Mouse (Mus musculus) kidney, postnatal 0 days (tissue): ENCODE measurements around the gene Gabbr2. TPM values are rescaled to one million over a fixed set of nuclear protein-coding genes. Genes with fewer than 3 reads are reported as not detected.

ENCODE experiments used
- ATAC-seq: fragments of 200-750 bp; cut with Nextera tagmentation; replicated peaks from 2 replicates; pipeline ENCODE4 v1.8.0; 2017; ENCODE audit warnings: low read depth, moderate number of reproducible peaks, moderate TSS enrichment, moderate library complexity; ENCODE audit not compliant: low FRiP score
- DNase-seq: peaks from one replicate; pipeline ENCODE4 v3.0.0-alpha.2; 2016; ENCODE audit warnings: low spot score
- H3K27ac ChIP-seq: fragments of 300-500 bp; sonication (generic); 2 replicates; pipeline ENCODE4 v1.5.1; 2014; ENCODE audit warnings: mild to moderate bottlenecking
- H3K27me3 ChIP-seq: fragments of 300-500 bp; sonication (generic); 2 replicates; pipeline ENCODE4 v1.6.1; 2014; ENCODE audit warnings: low read length, mixed read lengths; ENCODE audit not compliant: insufficient read depth
- H3K36me3 ChIP-seq: fragments of 300-500 bp; sonication (generic); 2 replicates; pipeline ENCODE4 v1.6.1; 2014; ENCODE audit warnings: low read length, mixed read lengths; ENCODE audit not compliant: insufficient read depth
- H3K4me1 ChIP-seq: fragments of 300-500 bp; sonication (generic); replicated peaks from 2 replicates; pipeline ENCODE4 v1.6.1; 2014; ENCODE audit warnings: antibody characterized with exemption, low read length, mixed read lengths; ENCODE audit not compliant: insufficient read depth
- H3K4me2 ChIP-seq: fragments of 300-500 bp; sonication (generic); 2 replicates; pipeline ENCODE4 v1.6.1; 2014; ENCODE audit warnings: mild to moderate bottlenecking, low read length, moderate library complexity, mixed read lengths
- H3K4me3 ChIP-seq: fragments of 300-500 bp; sonication (generic); replicated peaks from 2 replicates; pipeline ENCODE4 v1.5.1; 2014; ENCODE audit warnings: low read depth, low read length
- H3K9ac ChIP-seq: fragments of 300-500 bp; sonication (generic); 2 replicates; pipeline ENCODE4 v1.6.1; 2014; ENCODE audit warnings: low read depth, low read length
- H3K9me3 ChIP-seq: fragments of 300-500 bp; sonication (generic); replicated peaks from 2 replicates; pipeline ENCODE4 v1.6.1; 2016; ENCODE audit warnings: low read length, inconsistent platforms, mixed read lengths
- CTCF ChIP-seq: IDR thresholded peaks from 2 replicates; pipeline ENCODE4 v1.5.1; 2016; ENCODE audit warnings: antibody characterized with exemption, low read depth, mild to moderate bottlenecking, moderate library complexity
- WGBS: fragments of 180-500 bp; shearing (Covaris S2); extraction: QIAGEN DNeasy Blood & Tissue Kit; methylation state at CpG from one replicate; pipeline ENCODE4 v1.1.7; 2014; 5-methylcytosine and 5-hydroxymethylcytosine counted together
- polyA plus RNA-seq: library from polyadenylated mRNA; unstranded; fragments of >200 nt; fragmentation: Nextera tagmentation; extraction: Ambion mirVana; gene quantifications from 2 replicates; pipeline ENCODE4 v1.2.1, GENCODE M21; 2015

Gabbr2 gene
- polyA plus RNA-seq, 1 experiment from 2014 or later = 0.22 TPM

DNA sequence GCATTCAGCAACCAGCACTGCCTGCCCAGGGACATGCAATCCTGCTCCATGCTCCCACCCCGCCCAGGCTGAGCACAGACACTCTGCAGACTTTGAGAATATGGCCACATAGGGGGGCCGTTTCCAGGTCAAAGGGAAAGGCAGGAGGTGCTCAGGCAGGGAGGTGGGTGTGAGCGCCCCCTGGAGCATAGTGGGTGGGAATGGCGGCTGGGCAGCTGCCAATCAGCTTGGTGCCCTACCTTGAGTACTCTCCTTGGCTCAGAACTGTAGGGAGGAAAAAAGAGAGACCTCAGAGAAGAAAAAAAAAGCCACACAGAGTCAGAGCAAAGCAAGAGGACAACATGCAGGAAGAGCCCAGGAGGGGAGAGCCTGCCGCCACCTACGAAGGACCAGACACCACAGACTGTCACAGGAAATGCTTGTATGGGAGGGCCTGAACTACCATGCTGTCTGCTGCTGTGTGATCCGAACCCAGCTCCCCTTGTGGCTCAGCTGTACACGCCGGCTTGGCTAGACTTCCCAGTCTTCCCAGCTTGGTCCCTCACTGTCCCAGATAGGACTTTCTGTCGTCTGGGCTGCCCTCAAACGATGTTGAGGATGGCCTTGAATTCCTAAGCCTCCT, 373.4 kb downstream of the Gabbr2 start:
- H3K27ac ChIP-seq = no peak overlapping the region
- TF ChIP-seq CTCF = peak; percentile 48; the same call in 1 of the 2 replicates
- H3K36me3 ChIP-seq = no peaks in the 10 kb centered on the region
- no peak for ATAC-seq
- H3K9ac ChIP-seq = no peak overlapping the region
- H3K27me3 ChIP-seq = no peaks in the 10 kb centered on the region
- H3K4me3 ChIP-seq = no peak overlapping the region
- no peak for DNase-seq
- H3K9me3 ChIP-seq = no peaks in the 10 kb centered on the region
- 64% methylated on average over 11 of the region's 11 CpGs for WGBS
- H3K4me1 ChIP-seq = no peaks in the 10 kb centered on the region
- H3K4me2 ChIP-seq = no peak overlapping the region

DNA sequence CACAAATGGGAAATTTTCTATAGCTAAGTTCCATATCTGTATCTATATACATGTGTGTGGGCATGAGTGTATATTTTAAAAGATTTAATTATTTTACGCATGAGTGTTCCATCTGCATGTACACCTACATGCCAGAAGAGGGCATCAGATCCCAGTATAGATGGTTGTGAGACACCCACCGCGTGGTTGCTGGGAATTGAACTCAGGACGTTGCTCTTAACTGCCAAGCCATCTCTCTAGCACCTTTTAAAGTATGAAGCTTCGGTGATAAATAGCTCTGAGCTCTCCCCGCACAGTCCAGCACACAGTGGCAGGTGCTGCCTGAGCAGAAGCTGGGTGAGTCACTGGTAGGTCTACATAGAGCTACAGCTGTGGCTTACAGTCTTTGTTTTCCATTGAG, 374.3 kb downstream of the Gabbr2 start:
- H3K36me3 ChIP-seq = no peaks in the 10 kb centered on the region
- H3K27me3 ChIP-seq = no peaks in the 10 kb centered on the region
- WGBS = 78% methylated on average over 6 of the region's 6 CpGs
- TF ChIP-seq CTCF = peak; percentile 69
- H3K4me1 ChIP-seq = no peaks in the 10 kb centered on the region
- H3K4me3 ChIP-seq = no peak overlapping the region
- no peak overlapping the region for H3K9ac ChIP-seq
- H3K9me3 ChIP-seq = no peaks in the 10 kb centered on the region
- no peak overlapping the region for H3K4me2 ChIP-seq
- DNase-seq = no peak
- 0 out of 2 replicates have a peak, but pooled peaks have one; percentile 12 for ATAC-seq
- H3K27ac ChIP-seq = no peak overlapping the region

DNA sequence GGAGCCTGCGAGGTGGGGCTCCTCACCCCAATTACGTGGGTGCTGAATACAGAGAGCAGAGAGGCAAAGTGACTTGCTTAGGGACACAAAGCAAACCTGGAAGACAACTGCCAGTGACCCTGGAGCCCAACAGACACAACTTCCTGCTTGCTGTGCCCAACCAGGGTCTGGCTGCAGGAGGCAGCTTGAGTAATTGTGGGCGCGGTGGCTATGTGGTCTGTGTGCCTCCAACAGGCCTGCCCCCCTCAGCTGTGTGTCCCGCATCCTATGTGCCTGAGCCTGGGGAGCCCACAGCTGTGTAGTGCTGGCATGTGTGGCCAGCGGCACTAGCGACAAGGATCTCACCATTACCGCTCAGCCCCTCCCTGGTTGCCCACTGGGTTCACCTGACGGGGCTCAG, 377.0 kb downstream of the Gabbr2 start:
- no peak overlapping the region for H3K4me3 ChIP-seq
- H3K27ac ChIP-seq = no peak overlapping the region
- no peaks in the 10 kb centered on the region for H3K36me3 ChIP-seq
- 76% methylated on average over 9 of the region's 9 CpGs for WGBS
- ATAC-seq (no peak), DNase-seq (no peak)
- no peak overlapping the region for H3K9ac ChIP-seq
- no peaks in the 10 kb centered on the region for H3K4me1 ChIP-seq
- TF ChIP-seq CTCF = no peak
- H3K4me2 ChIP-seq = no peak overlapping the region
- H3K9me3 ChIP-seq = no peaks in the 10 kb centered on the region
- no peaks in the 10 kb centered on the region for H3K27me3 ChIP-seq

DNA sequence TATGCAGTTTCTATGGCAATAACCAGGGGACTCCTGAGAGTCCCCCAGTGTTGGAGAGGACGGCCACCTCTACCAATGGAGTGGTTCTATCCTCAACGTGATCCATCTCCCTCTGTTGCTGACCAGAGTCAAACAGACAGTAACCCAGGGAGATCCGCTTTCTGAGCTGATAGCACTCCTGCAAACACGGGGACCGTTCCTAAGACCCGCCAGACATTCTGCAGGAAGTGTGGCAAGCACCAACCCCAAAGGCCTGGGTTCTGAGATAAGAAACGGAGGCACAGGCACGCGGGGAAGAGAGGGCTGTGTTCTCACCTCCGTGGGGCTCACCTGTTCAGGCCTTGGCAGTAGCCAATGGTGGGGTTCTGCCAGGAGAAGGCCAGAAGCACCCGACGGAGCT, 378.1 kb downstream of the Gabbr2 start:
- H3K27ac ChIP-seq = no peak overlapping the region
- H3K4me2 ChIP-seq = no peak overlapping the region
- no peak overlapping the region for H3K4me3 ChIP-seq
- ATAC-seq = no peak
- no peak overlapping the region for H3K9ac ChIP-seq
- no peak for TF ChIP-seq CTCF
- H3K36me3 ChIP-seq = no peaks in the 10 kb centered on the region
- H3K4me1 ChIP-seq = no peaks in the 10 kb centered on the region
- WGBS = 81% methylated on average over 12 of the region's 12 CpGs
- H3K27me3 ChIP-seq = no peaks in the 10 kb centered on the region
- no peaks in the 10 kb centered on the region for H3K9me3 ChIP-seq
- DNase-seq = no peak

Other genes with a start within 250 kb of the Gabbr2 start
- gene Anks6, start 65.6 kb upstream of the Gabbr2 start, polyA plus RNA-seq = 6.4 TPM in 2 replicates
- gene Galnt12, start 100.0 kb upstream of the Gabbr2 start, polyA plus RNA-seq = 10.2 and 11.2 TPM in 2 replicates
- 46.5 and 51.7 TPM in 2 replicates for gene Col15a1, start 216.3 kb upstream of the Gabbr2 start, polyA plus RNA-seq